Mouse (Mus musculus) C2C12 (cell line): ENCODE results near the gene Ap1s1. TPM values are rescaled to one million over a fixed set of nuclear protein-coding genes. Genes with fewer than 3 reads are reported as not detected.

Source experiments
- H3K27me3 ChIP-seq: one replicate; pipeline ENCODE4 v1.6.1; 2011; ENCODE audit not compliant: control insufficient read depth, insufficient read depth, insufficient read length
- H3K36me3 ChIP-seq: one replicate; pipeline ENCODE4 v1.6.1; 2011; ENCODE audit not compliant: control insufficient read depth, insufficient read depth
- H3K4me3 ChIP-seq: one replicate; pipeline ENCODE4 v1.5.1; 2011; ENCODE audit warnings: mild to moderate bottlenecking, control low read depth; ENCODE audit not compliant: poor library complexity, insufficient read depth, severe bottlenecking
- H3K79me2 ChIP-seq: one replicate; pipeline ENCODE4 v1.6.1; 2011; ENCODE audit not compliant: control insufficient read depth, insufficient read depth
- H3K79me3 ChIP-seq: one replicate; pipeline ENCODE4 v1.6.1; 2011; ENCODE audit warnings: low read depth, control low read depth
- H3ac ChIP-seq: one replicate; pipeline ENCODE3; 2011; ENCODE audit warnings: low read depth; ENCODE audit not compliant: control insufficient read depth, insufficient read length
- CEBPB ChIP-seq: IDR thresholded peaks from one replicate; pipeline ENCODE4 v1.6.1; 2011; ENCODE audit warnings: low read depth, mild to moderate bottlenecking, control low read depth, moderate library complexity
- CTCF ChIP-seq: IDR thresholded peaks from one replicate; pipeline ENCODE4 v1.5.1; 2011; ENCODE audit not compliant: control insufficient read depth, insufficient read depth, insufficient read length
- FOSL1 ChIP-seq: IDR thresholded peaks from one replicate; pipeline ENCODE4 v1.8.0; 2011; ENCODE audit warnings: mild to moderate bottlenecking, low read length; ENCODE audit not compliant: poor library complexity, insufficient read depth, severe bottlenecking
- MAX ChIP-seq: IDR thresholded peaks from one replicate; pipeline ENCODE4 v1.6.1; 2011; ENCODE audit warnings: mild to moderate bottlenecking, control low read depth
- MYOD1 ChIP-seq: IDR thresholded peaks from one replicate; pipeline ENCODE4 v1.6.1; 2011; ENCODE audit warnings: low read depth; ENCODE audit not compliant: control insufficient read depth, insufficient read length
- MYOG ChIP-seq: IDR thresholded peaks from one replicate; pipeline ENCODE4 v1.6.1; 2011; ENCODE audit not compliant: control insufficient read depth, insufficient read length; ENCODE audit errors: extremely low read depth
- USF1 ChIP-seq: IDR thresholded peaks from one replicate; pipeline ENCODE4 v1.6.1; 2011; ENCODE audit warnings: low read depth, mild to moderate bottlenecking, control low read depth, moderate library complexity
- polyA plus RNA-seq: library from polyadenylated mRNA; unstranded; fragments of >200 nt; fragmentation: generic; extraction: Trizol; gene quantifications from one replicate; pipeline ENCODE4 v1.2.1, GENCODE M21; 2012; ENCODE audit warnings: missing spikeins

The Ap1s1 gene
- polyA plus RNA-seq, 1 experiment: 360 TPM

GRCm38 (mm10) chr5:137072079-137072960 is 26.4 kb upstream of the Ap1s1 start, which contains the start of gene Serpine1:
TSS of gene Serpine1 (minus strand) at chr5:137072268.
- H3K79me3 ChIP-seq: peaks cover 36% of the 10 kb centered on the region
- TF ChIP-seq CEBPB: no peak
- peak; percentile 39 for TF ChIP-seq MAX

GRCm38 (mm10) chr5:137070881-137071605 is 25.1 kb upstream of the Ap1s1 start:
- H3K79me3 ChIP-seq: peaks cover 38% of the 10 kb centered on the region
- TF ChIP-seq FOSL1 (no peak), MAX (no peak), USF1 (no peak), MYOD1 (no peak), CEBPB (no peak), MYOG (no peak), CTCF (no peak)
- peak overlapping the region; percentile 41 for H3ac ChIP-seq
- no peaks in the 10 kb centered on the region for H3K27me3 ChIP-seq
- H3K79me2 ChIP-seq: peaks cover 56% of the 10 kb centered on the region
- H3K4me3 ChIP-seq: peak overlapping the region; percentile 44
- peaks cover 44% of the 10 kb centered on the region for H3K36me3 ChIP-seq

More at GRCm38 (mm10) chr5:137072079-137072960, 26.4 kb upstream of the Ap1s1 start, which contains the start of gene Serpine1:
- Histone ChIP-seq H3K27me3 (no peaks in the 10 kb centered on the region), H3K79me2 (peaks cover 47% of the 10 kb centered on the region), H3ac (peak within 1 kb of the TSS; percentile 38), H3K36me3 (peaks cover 31% of the 10 kb centered on the region), H3K4me3 (peak within 1 kb of the TSS; percentile 44)

GRCm38 (mm10) chr5:137068711-137069110 is 22.8 kb upstream of the Ap1s1 start:
- Histone ChIP-seq H3K79me3 (peaks cover 44% of the 10 kb centered on the region), H3K36me3 (peaks cover 63% of the 10 kb centered on the region), H3K79me2 (peaks cover 60% of the 10 kb centered on the region), H3ac (no peak overlapping the region), H3K27me3 (no peaks in the 10 kb centered on the region), H3K4me3 (no peak overlapping the region)
- TF ChIP-seq MAX: no peak
- TF ChIP-seq MYOG: no peak
- no peak for TF ChIP-seq MYOD1
- TF ChIP-seq CTCF: no peak
- TF ChIP-seq FOSL1: no peak
- TF ChIP-seq CEBPB: no peak
- no peak for TF ChIP-seq USF1

- peaks cover 33% of the 10 kb centered on the region for H3K79me3 ChIP-seq
- H3K79me2 ChIP-seq: peaks cover 46% of the 10 kb centered on the region
- TF ChIP-seq MYOD1 (no peak), CTCF (no peak), USF1 (no peak), MYOG (no peak), FOSL1 (no peak), CEBPB (no peak), MAX (no peak)
- peaks cover 86% of the 10 kb centered on the region for H3K36me3 ChIP-seq
- no peaks in the 10 kb centered on the region for H3K27me3 ChIP-seq
- no peak overlapping the region for H3ac ChIP-seq
- H3K4me3 ChIP-seq: no peak overlapping the region
Measured at GRCm38 (mm10) chr5:137065923-137066322, 20.0 kb upstream of the Ap1s1 start.

- TF ChIP-seq MAX: no peak
- TF ChIP-seq MYOD1: peak; percentile 83
- Histone ChIP-seq H3K36me3 (peaks cover 87% of the 10 kb centered on the region), H3K27me3 (no peaks in the 10 kb centered on the region), H3K79me3 (peaks cover 29% of the 10 kb centered on the region), H3K4me3 (no peak overlapping the region), H3K79me2 (peaks cover 41% of the 10 kb centered on the region), H3ac (no peak overlapping the region)
Measured at GRCm38 (mm10) chr5:137065454-137065853, 19.5 kb upstream of the Ap1s1 start.

- peaks cover 10% of the 10 kb centered on the region for H3K79me3 ChIP-seq
- no peak overlapping the region for H3K4me3 ChIP-seq
- TF ChIP-seq CTCF (no peak), CEBPB (no peak)
- no peak overlapping the region for H3ac ChIP-seq
- H3K79me2 ChIP-seq: peaks cover 15% of the 10 kb centered on the region
- H3K27me3 ChIP-seq: no peaks in the 10 kb centered on the region
- H3K36me3 ChIP-seq: peaks cover 65% of the 10 kb centered on the region
Measured at GRCm38 (mm10) chr5:137062601-137063000, 16.7 kb upstream of the Ap1s1 start.
